In genomic region chr5:134965852-134966821, GRCm38 (mm10) we compare ENCODE assay signal across 9 mouse cellular contexts. TPM values are rescaled to one million over a fixed set of nuclear protein-coding genes. Genes with fewer than 3 reads are reported as not detected.
DNase-seq lines count a peak whose midpoint lies in the region; ATAC-seq and TF ChIP-seq lines count a peak whose summit lies in the region.
"Had no signal": no experiment of that assay in that cellular context is flagged by ENCODE, and none has a peak within 500 bp of the region (broad histone marks: within the 10 kb centered on the region; RNA-seq: fewer than 3 reads in every experiment).

No protein-coding gene starts in this region.

- no peak overlapping the region for H3K27ac ChIP-seq in liver, embryonic 11.5 days (ENCODE audit: low read depth, low read length)
- H3K27ac ChIP-seq in midbrain, postnatal 0 days (ENCODE audit: low read depth, low read length) = no peak overlapping the region

- DNase-seq in 416B (ENCODE audit: low read depth) (peak; percentile 51), MEL-GATA-1-ER (ENCODE audit: extremely low read depth, low read depth) (peak; percentile 91)
- peak; percentile 57 to 58 for DNase-seq in cerebellum, postnatal 25 days
- DNase-seq in gastrocnemius, postnatal 14 days = peak; percentile 35
- DNase-seq in kidney, adult 11 months = peak; percentile 59
- peak; percentile 63 for DNase-seq in liver, embryonic 11.5 days (ENCODE audit: low spot score)
- DNase-seq in midbrain, postnatal 0 days (ENCODE audit: low spot score) = peak; percentile 87
- DNase-seq in thymus, postnatal 10 days (ENCODE audit: low spot score in 2 of 2) = peak; percentile 56 to 60

- peaks cover 5% of the 10 kb centered on the region for H3K4me1 ChIP-seq in liver, embryonic 11.5 days (replicated peaks; ENCODE audit: control insufficient read depth, insufficient read depth, low read length)
- 0 out of 2 replicates have a peak, but pooled peaks cover 2% of the 10 kb centered on the region for H3K4me1 ChIP-seq in midbrain, postnatal 0 days (ENCODE audit: insufficient read depth, low read length)

- H3K9ac ChIP-seq in liver, embryonic 11.5 days (ENCODE audit: low read depth, low read length) = peak overlapping the region; percentile 34; the same call in 1 of the 2 replicates
- H3K9ac ChIP-seq in midbrain, postnatal 0 days (replicated peaks; ENCODE audit: low read length, poor library complexity, severe bottlenecking) = peak overlapping the region; percentile 24; the same call in 1 of the 2 replicates

- H3K4me2 ChIP-seq in liver, embryonic 11.5 days = peak overlapping the region; percentile 90
- peak overlapping the region; percentile 48 for H3K4me2 ChIP-seq in midbrain, postnatal 0 days (ENCODE audit: low read depth, low read length, poor library complexity, severe bottlenecking)

- intact Hi-C loops in gastrocnemius, postnatal 14 days (cut with DNase I; ENCODE audit: low total_unique reads) = no loop called here

- peak overlapping the region; percentile 49 for H3K4me3 ChIP-seq in liver, embryonic 11.5 days (ENCODE audit: low read depth, low read length)
- peak overlapping the region; percentile 22 for H3K4me3 ChIP-seq in midbrain, postnatal 0 days (ENCODE audit: low read depth, low read length)

- 7% methylated on average over 33 of the region's 33 CpGs for WGBS in liver, embryonic 11.5 days
- WGBS in midbrain, postnatal 0 days = 4% methylated on average over 33 of the region's 33 CpGs

- H3K27me3 ChIP-seq in liver, embryonic 11.5 days (replicated peaks; ENCODE audit: control insufficient read depth, insufficient read depth, low read length) = no peaks in the 10 kb centered on the region
- no peaks in the 10 kb centered on the region for H3K27me3 ChIP-seq in midbrain, postnatal 0 days (ENCODE audit: insufficient read depth, low read length)

- no peaks in the 10 kb centered on the region for H3K9me3 ChIP-seq in liver, embryonic 11.5 days (ENCODE audit: control insufficient read depth, low read length)
- H3K9me3 ChIP-seq in midbrain, postnatal 0 days (ENCODE audit: low read length) = no peaks in the 10 kb centered on the region

- peak; percentile 81 for ATAC-seq in liver, embryonic 11.5 days (replicated peaks; ENCODE audit: low FRiP score)
- peak; percentile 89 for ATAC-seq in midbrain, postnatal 0 days (ENCODE audit: low FRiP score)

- H3K36me3 ChIP-seq in liver, embryonic 11.5 days (ENCODE audit: control insufficient read depth, insufficient read depth, low read length) = no peaks in the 10 kb centered on the region
- H3K36me3 ChIP-seq in midbrain, postnatal 0 days (ENCODE audit: insufficient read depth, low read length) = no peaks in the 10 kb centered on the region

- TF ChIP-seq CTCF in midbrain, postnatal 0 days (IDR thresholded peaks at IDR 0.05) = peak; percentile 40

RNA-seq across cellular contexts. Expression of gene Cldn4, which starts 19.4 kb away (rescaled TPM):
- not detected for total RNA-seq in gastrocnemius, postnatal 14 days (2021)
- polyA plus RNA-seq in liver, embryonic 11.5 days (2014; fragmentation: Nextera tagmentation; extraction: Ambion mirVana) = 3.1 and 3.7 TPM in 2 replicates
- total RNA-seq in midbrain, postnatal 0 days (2014; rRNA removed) = 0.77 TPM in 1 of 2 replicates, not detected in the other
- polyA plus RNA-seq in midbrain, postnatal 0 days (2015; fragmentation: Nextera tagmentation; extraction: Ambion mirVana) = not detected in 2 replicates

RNA-seq across cellular contexts. Expression of gene Cldn3, which starts 19.9 kb away (rescaled TPM):
- under 1 TPM in 1 of 2 experiments, not detected in 1; 0.27 TPM for total RNA-seq in gastrocnemius, postnatal 14 days (2021)
- polyA plus RNA-seq in liver, embryonic 11.5 days (2014; fragmentation: Nextera tagmentation; extraction: Ambion mirVana) = 2.0 and 2.2 TPM in 2 replicates
- 2.2 and 3.1 TPM in 2 replicates for total RNA-seq in midbrain, postnatal 0 days (2014; rRNA removed)
- 3.0 and 3.3 TPM in 2 replicates for polyA plus RNA-seq in midbrain, postnatal 0 days (2015; fragmentation: Nextera tagmentation; extraction: Ambion mirVana)

RNA-seq across cellular contexts. Expression of gene Mettl27, which starts 34.0 kb away (rescaled TPM):
- 1 to 10 TPM; 4.9 to 6.2 TPM for total RNA-seq in gastrocnemius, postnatal 14 days (2021)
- polyA plus RNA-seq in liver, embryonic 11.5 days (2014; fragmentation: Nextera tagmentation; extraction: Ambion mirVana) = 9.1 and 11.4 TPM in 2 replicates
- 4.7 and 5.0 TPM in 2 replicates for total RNA-seq in midbrain, postnatal 0 days (2014; rRNA removed)
- polyA plus RNA-seq in midbrain, postnatal 0 days (2015; fragmentation: Nextera tagmentation; extraction: Ambion mirVana) = 7.2 and 7.5 TPM in 2 replicates

RNA-seq across cellular contexts. Expression of gene Abhd11, which starts 42.8 kb away (rescaled TPM):
- 10 to 100 TPM; 64.1 to 69.1 TPM for total RNA-seq in gastrocnemius, postnatal 14 days (2021)
- polyA plus RNA-seq in liver, embryonic 11.5 days (2014; fragmentation: Nextera tagmentation; extraction: Ambion mirVana) = 64.9 and 71.1 TPM in 2 replicates
- total RNA-seq in midbrain, postnatal 0 days (2014; rRNA removed) = 56.8 and 64.4 TPM in 2 replicates
- polyA plus RNA-seq in midbrain, postnatal 0 days (2015; fragmentation: Nextera tagmentation; extraction: Ambion mirVana) = 85.3 and 85.6 TPM in 2 replicates

RNA-seq across cellular contexts. Expression of gene Cldn13, which starts 50.8 kb away (rescaled TPM):
- total RNA-seq in gastrocnemius, postnatal 14 days (2021) = not detected
- polyA plus RNA-seq in liver, embryonic 11.5 days (2014; fragmentation: Nextera tagmentation; extraction: Ambion mirVana) = 115 and 120 TPM in 2 replicates
- total RNA-seq in midbrain, postnatal 0 days (2014; rRNA removed) = not detected in 2 replicates
- polyA plus RNA-seq in midbrain, postnatal 0 days (2015; fragmentation: Nextera tagmentation; extraction: Ambion mirVana) = not detected in 2 replicates
- polyA plus RNA-seq: frontal cortex, adult 2 months had no signal

Comparison
In these comparisons a context has a peak if more than half of its experiments do, and no peak if none do; other contexts are left out.
1. DNase-seq: peak in every context shown above with its lines; median percentile 91 in MEL-GATA-1-ER; 87 in midbrain, postnatal 0 days; 63 in liver, embryonic 11.5 days; 59 in kidney, adult 11 months; 58 in thymus, postnatal 10 days; 58 in cerebellum, postnatal 25 days; 51 in 416B; 35 in gastrocnemius, postnatal 14 days.